Mouse (Mus musculus) adrenal gland (tissue): ENCODE measurements around the gene Ccdc190.

Experiments used
- intact Hi-C: fragments of 180-260 bp; cut with DNase I; formaldehyde crosslinking; loops from one replicate; pipeline ENCODE4 v1.15.1; 2025
- long read RNA-seq, 2 experiments: library from polyadenylated mRNA; unstranded; transcript quantifications; one replicate each; pipeline ENCODE4 v2.0.0; 2020; ENCODE audit warnings: borderline replicate concordance in 1 of 2; ENCODE audit not compliant: insufficient replicate concordance in 1 of 2

Gene Ccdc190
- long read RNA-seq, experiment 1 = 0 reads
- long read RNA-seq, experiment 2 = 0 reads

DNA sequence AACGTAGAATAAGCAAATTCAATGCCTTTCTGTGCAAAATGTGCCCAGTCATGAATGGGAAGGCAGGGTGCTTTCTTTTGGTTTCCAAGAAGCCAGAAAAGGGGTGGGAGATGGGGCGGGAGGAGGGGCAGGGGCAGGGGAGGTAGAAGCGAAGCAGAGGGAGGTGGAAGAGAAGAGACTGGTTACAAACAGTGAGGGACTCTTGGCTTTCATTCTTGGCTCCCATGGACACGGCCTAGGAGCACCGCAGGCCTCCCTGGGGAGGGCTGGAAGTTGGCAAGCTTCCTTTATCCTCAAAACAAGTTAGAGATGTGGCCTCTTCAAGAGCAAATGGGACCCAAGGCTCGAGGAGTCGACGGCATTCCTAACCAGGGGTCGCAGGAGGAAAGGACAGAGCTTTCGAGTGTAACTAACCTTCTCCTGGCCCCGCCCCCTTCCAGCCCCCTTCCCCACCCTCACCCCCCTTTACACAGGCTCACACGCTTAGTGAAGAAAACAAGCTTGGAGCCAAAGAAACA lies at the start of gene Ccdc190:
Gene Ccdc190 (plus strand): TSS at position 195 of the 518 bp plus-strand sequence.
- intact Hi-C loops = no loop called here

DNA sequence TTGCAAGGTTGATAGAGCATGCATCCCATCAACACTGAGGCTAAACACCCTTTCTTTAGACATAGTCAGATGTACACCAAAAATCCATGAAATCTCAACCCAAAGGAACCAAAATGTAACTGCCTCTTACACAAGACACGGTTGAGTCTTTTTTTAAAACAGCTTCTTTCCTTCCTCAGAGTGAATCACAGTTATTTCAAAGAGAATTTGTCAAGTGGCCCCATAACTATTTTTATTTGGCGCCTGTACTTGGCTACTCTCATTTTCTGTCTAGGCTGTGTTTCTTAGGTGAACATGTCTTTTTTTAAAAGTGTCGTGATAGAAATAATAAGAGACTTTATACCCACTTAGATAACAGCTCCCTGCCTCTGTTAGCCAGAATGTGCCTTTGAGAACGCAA lies 49.4 kb upstream of the Ccdc190 start:
- intact Hi-C loops = no loop called here

DNA sequence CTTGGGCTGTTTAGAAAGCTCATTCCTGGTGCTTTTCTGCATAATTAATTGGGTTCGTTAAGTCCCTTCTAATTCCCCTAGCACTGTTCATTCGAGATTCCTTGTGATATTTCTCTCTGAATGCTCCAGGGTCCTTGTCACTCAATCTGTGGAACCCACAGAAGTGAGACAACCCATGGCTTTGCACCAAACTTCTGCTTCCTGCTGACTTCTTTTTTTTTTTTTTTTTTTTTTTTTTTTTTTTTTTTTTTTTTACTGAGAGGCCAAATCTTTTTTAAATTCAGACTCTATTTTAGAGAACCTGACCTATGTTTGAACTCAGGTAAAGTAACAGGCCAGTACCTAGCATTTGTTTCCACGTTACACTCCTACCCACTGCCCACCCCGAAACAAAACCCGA lies 48.3 kb upstream of the Ccdc190 start:
- intact Hi-C loops = no loop called here

DNA sequence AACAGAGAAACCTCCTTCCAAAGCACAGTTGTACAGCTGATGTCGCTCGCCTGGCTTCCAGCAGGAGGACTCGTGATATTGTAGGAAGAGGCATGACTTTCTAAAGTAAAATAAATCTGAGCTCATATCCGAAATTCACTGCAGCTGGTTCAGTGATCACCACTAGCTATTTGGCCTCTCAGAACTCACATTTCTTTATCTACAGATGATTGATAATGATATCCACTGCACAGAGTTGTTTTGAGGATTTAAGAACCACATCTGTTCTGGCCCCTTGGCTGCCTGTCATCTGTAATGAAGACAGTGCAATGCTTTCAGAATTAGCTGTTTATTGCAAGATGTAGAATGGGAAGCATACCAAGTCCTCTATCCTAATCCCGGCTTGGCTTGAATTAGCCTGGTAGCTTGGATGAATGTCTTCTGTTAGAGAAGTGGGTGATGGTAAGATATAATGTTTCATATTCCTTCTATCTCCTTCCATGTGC lies 45.3 kb upstream of the Ccdc190 start:
- intact Hi-C loops = no loop called here

DNA sequence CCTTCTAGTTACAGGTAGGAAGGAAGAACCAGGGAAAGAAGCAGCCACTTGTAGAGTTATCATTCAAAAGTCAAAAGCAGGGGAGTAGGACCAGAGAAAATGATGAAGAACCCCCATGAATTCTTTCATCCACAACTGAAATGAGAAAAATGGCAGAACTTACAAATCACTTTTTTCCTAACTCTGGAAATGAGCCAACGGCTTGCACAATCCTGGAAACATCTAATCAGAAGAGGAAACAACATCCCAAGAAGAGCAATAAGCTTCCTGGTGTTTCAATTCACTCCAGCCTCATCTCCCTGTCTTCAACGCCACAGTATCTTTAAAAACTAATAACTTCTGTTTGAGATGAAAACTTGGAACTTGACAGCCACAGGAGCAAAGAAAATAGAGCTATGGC lies 39.2 kb upstream of the Ccdc190 start:
- intact Hi-C loops = no loop called here

DNA sequence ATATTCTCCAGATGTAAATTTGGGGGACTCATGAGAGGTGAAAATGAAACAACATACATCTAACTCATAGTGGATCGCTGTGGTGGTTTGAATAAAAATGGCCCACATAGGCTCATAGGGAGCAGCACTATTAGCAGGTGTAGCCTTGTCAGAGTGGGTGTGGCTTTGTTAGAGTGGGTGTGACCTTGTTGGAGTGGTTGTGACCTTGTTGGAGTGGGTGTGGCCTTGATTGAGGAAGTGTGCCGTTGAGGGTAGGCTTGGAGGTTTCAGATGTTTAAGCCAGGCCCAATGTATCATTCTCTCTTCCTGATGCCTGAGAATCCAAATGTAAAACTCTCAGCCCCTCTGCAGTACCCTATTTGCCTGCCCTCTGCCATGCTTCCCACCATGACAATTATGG lies 34.5 kb upstream of the Ccdc190 start:
- intact Hi-C loops = no loop called here

DNA sequence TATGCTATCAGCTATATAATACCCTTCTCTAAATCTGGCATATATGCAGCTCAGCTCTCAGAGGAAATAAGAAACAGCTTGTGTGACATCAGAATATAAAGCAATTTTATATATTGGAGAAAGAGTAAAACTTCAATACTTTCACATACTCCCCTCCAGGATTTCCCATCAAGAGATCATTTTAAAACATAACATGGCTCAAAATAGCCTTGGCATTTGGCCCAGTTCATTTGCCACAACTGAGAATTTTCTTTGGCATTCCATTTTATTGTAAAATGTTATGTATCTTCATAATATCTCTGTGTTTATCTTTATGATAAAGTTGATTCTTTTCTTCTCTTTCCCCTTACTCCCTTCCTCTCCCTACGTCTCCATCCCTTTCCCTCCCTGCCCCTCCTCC lies 32.8 kb upstream of the Ccdc190 start:
- intact Hi-C loops = no loop called here

DNA sequence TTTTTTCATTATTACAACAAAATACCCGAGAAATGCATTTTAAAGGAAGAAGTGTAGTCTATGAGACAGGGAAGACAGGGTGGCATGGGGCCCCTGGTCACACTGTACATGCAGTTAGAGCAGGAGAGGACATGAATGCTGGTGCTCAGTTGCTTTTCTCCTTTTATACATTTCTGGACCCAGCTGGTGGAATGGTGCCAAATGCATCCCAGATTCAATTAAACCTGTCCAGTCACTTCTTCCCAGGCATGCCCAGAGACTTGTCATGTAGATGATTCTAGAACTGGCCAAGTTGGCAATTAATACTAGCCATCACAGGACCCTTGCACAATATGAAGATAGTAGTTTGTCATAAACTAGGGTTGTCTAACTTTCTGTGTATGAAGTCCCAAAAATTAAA lies 30.5 kb upstream of the Ccdc190 start:
- intact Hi-C loops = no loop called here

DNA sequence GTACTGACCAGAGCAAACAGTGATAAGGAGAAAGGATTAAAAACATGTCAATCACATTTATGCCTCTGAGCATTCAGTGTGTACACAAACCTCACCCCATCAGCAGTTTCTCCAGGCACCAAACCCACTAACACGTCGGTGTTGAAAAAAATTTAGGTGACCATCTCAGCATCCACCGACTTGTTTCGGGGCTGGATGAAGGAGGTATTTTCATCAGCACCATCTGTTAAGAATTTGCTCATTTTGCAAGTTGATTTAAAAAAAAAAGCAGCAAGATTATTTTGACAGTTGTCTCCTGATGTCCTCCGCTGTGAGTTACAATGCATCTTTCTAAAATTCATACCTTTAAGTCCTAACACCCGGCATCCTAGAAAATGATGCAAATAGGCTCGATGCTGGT lies 29.8 kb upstream of the Ccdc190 start:
- intact Hi-C loops = no loop called here

DNA sequence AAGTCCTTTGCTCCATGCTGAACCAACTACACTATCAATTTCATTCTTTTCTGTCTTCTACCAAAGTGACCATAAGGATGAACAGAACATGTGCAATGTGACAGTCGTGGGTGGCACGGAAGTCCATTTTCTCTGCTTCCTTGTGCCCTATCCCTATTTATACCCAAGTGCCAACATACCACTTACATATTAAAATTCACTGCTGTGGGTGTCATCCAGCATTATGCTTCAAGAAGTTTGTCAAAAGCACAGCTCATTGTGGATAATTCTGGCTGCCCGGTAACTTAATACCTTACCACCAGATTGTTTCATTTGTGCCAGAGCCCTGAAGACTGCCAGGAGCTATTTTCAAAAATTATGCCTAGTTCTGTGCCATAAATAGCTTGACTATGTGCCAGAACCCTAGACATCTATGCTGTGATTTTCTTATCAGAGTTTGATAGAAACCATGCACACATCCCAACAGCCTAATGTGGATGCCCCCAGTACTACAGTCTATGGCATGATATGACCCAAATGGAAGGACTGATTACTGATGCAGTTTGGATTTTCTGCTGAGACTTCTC lies 27.6 kb upstream of the Ccdc190 start:
- intact Hi-C loops = no loop called here

DNA sequence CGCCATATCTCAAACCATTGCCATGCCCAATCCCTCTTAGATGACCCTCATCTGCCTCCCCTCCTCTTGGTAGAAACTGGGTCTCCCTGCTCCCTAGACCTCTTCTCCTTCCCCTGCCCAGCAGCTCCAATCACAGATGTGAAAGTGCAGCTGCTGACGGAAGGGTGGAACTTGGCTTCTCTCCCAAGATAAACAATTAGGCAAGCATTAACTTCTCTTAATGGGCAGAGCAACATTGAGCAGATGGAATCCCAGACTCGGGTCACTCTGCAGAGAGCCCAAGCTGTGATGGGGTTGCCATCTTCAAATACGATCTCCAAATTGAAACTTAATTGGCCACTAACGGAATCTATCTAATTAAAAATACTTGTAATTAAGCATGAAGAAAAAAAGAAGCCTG lies 19.3 kb upstream of the Ccdc190 start:
- intact Hi-C loops = no loop called here

DNA sequence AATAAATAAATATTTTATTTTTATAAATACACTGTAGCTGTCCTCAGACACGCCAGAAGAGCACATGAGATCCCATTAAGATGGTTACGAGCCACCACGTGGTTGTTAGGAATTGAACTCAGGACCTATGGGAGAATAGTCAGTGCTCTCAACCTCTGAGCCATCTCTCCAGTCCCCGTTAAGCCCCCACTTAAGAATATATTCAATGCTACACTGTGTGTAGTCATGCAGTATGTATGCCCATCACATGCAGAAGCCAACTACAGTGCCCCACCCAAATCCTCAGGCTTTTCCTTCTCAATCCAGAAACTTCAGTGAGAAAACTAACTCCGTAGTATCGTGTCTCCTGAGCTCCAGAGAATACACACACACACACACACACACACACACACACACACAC lies 18.8 kb upstream of the Ccdc190 start:
- intact Hi-C loops = no loop called here

DNA sequence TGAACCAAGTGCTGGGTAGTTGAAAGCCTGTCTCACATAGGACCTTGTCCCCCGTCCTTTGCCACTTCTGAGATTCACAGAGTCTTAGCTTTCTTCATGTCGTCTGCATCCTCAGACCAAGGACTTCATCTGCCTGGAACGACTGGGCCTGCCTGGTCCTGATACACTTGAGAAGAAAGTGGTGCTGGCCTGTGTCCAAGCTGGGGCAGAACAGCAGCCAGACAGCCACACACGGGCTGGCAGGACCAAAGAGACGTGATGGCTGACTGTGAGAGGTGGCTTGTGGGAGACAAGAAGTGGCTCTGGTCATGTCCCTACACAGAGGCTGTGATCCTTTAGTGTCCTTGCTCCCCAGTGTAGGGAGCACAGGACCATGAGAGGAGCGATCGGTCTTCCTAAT lies 17.7 kb upstream of the Ccdc190 start:
- intact Hi-C loops = no loop called here

DNA sequence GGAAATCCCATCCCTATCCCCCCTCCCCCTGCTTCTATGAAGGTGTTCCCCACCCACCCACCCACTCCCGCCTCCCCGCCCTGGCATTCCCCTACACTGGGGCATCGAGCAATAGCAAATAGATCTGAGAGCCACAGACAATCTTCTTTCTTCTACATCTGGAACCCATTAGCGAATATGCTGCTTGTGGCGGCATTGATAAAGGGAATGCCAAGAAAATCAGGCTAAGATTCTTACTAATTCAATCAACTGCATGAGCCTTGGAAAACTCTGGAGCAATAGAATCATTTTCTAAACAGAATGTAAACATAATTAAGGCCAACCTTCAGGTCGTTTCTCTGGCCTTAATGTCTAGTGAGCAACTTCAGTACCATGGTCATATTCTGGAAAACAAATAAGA lies 16.9 kb upstream of the Ccdc190 start:
- intact Hi-C loops = no loop called here

DNA sequence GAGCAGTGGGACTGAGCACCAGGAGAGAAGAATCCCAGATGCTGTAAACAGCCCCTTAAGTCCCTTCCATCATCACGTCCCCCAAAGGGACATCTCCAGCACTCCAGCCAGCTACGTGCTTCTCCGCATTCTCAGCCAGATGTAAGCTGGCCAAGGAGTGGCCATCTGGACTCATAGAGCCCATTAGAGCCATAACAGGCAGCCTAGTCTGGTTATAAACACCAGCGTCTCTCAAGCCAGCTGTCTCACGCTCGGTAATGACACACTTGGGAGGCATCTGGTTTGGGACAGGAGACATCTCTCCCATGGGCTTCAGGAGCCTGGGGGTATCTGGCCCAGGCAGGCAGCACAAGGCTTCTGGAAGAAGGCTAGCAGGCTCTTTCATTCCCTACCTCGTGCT lies 11.8 kb upstream of the Ccdc190 start:
- intact Hi-C loops = loop anchor here (5.0 kb wide), 1 partner anchor 169 kb away; the partner anchor contains the start of gene Rgs4

DNA sequence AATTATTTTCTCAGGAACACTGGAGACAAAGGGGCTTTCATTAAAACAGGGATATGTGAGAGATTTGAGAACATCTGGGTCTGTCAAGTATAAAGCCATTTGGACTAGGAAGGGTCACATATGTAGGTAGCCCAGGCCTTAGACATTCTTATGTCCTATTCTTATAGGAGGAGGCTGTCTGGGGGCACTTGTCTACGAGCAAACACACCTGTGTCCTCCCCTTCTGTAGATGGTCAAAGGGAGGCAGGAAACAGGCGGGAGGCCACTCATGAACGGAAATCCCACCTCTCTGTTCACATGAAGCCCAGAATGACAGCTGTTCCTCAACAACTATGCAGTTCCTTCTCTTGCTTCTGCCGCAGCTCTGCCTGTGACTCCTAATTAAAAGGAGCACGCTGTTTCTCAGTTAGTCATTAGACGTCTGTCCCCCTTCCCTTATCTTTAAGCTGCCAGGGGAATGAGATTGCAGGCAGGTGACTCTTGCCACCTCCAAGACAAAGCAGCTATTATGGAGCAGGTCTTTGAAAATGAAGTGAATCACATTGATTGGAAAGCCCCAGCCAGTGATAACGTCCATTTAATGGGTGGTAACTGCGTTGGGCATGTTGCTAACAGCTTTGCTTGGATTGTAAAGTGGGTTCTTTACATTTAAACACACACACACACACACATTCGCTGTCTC lies 11.2 kb upstream of the Ccdc190 start:
- intact Hi-C loops = loop anchor here (5.0 kb wide), 1 partner anchor 170 kb away; the partner anchor contains the start of gene Rgs4

DNA sequence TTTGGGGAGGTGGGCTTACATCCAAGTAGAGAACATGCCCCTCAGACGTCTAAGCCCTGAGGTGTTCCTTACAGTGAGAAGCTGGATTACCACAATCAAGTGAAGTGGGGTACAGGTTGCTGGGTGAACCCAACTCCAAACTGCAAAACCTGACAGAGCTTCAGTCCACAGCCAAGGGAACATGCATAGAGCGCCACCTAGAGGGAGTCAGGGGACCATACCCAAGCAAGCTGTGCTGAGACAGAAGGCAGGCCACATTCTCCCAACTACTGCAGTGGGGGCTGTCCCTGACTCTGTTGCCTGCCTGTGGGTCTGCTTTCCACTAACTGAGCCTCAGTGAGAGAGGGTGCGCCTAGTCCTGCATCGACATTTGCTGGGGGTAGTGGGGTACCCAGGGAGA lies 10.4 kb upstream of the Ccdc190 start:
- intact Hi-C loops = loop anchor here (2.0 to 5.0 kb wide), 2 partner anchors 171 to 385 kb away; partner anchors contain the start of gene Rgs4

DNA sequence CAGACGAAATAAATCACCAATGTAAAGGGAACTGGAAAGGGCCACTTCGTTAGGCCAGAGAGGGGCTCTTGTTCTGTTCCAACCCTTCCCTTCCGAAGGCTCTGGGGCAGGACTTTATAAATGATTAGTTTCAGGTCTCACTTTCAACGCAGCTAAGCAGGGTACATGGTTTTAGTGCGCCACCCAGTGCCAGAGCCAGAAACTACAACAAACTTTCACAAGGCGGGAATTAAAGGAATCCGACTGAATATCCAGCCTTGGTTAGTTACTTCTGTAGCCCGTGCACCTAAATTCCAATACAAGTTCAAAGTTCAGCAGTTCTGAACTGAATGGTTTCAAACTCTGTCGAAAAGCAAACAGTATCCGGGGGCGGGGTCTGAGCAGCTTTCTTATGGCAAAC lies 9.2 kb upstream of the Ccdc190 start:
- intact Hi-C loops = loop anchor here (2.0 to 5.0 kb wide), 2 partner anchors 172 to 386 kb away; partner anchors contain the start of gene Rgs4

DNA sequence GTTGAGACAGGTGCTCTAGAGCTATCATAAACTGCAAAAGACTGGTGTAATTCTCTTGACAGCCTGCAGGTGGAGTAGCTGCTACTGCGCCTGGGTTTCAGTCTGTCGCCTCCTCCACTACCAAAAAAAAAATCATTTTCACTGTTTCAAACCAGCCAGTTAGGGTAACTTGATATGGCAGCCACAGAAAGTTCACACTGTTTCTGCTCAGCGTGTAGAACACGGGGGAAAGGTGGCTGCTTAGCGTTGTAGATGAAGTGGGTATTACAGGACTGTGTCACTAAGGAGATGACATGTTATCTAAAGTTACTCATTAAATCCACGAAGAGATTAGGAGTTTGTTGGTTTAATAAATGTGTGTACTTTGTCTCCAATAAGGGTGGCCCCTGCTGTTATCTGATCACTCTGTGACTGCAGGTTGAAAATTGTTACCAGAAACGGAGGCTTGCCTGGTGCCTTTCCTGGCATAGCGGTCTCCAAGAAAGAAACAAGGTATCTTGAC lies 6.7 kb upstream of the Ccdc190 start:
- intact Hi-C loops = no loop called here

DNA sequence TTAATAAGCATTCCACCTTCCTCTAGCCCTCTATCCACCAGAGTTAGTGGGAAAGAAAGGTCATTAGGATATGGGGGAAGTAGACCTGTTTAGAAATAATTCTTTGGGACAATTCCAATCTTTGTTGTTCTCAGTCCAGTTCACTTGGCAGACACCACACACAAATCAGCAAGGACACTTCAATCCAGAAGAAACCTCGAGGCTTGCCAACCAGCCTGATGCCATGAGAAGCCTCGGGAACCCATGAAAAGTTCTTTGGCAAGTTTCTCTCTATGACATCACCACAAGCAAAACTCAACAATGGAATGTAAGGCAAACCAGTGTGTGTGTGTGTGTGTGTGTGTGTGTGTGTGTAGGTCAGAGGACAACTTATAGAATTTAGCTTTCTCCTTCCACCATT lies 3.9 kb upstream of the Ccdc190 start:
- intact Hi-C loops = no loop called here

DNA sequence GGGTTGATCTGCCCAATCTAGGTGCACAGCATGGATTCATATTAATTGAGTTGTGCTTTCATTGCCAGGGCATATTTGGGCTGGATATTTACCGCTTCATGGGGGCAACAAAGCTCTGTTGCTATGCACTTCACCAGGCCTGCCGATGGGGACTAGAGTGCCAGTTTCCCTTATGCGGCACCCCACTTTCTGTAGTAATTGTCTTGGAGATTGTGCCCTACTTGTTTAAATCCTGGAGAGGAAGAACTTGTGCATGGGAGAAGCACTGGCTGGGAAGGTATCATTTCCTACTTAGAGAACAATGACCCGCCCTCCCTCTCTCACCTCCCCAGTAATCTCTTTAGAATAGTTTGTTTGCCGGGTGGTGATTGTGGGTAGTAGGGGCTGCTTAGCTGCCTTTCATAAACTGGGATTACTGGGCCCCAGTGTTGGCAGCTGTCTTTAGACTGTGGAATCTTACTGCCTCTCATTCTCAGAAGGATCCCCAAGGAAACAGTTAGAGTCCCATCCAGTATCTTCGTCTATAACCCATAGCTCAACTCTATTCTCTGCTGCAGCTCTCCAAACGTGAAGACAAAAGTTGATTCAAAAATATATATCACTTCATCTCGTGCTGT lies 587 bp upstream of the Ccdc190 start:
- intact Hi-C loops = no loop called here

DNA sequence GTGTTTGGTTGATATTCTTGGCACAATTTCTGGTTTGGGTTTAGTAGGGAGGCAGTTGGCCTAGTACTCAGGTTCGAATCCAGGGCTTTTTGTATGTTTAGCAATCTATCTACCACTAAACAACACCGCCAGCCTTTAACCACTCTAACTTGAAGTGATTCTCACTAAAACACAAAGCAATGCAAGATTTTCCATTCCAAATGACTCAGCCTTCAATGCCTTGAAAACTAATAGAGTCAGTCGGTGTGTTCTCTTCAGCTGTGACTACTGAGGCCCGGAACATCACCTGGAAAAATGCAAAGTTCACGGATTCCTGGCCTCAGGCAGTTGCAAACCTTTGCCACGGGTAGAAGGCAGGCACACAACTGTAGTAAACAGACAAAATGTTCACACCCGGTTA lies 3.2 kb downstream of the Ccdc190 start:
- intact Hi-C loops = no loop called here
